Mouse (Mus musculus): ENCODE results near the gene Kctd20. TPM values are rescaled to one million over a fixed set of nuclear protein-coding genes. Genes with fewer than 3 reads are reported as not detected.

The Kctd20 gene
- polyA plus RNA-seq, 1 experiment from 2014 or later = 118 TPM

GRCm38 (mm10) chr17:29015638-29016037 lies 63.9 kb downstream of the Kctd20 start:
- WGBS = 16% methylated on average over 2 of the region's 2 CpGs
- no peaks in the 10 kb centered on the region for H3K9me3 ChIP-seq (ENCODE audit: control insufficient read depth, low read length)
- ATAC-seq (ENCODE audit: insufficient read depth, low FRiP score, low TSS enrichment) = no peak

GRCm38 (mm10) chr17:29016705-29017104 lies 65.0 kb downstream of the Kctd20 start:
- Histone ChIP-seq H3K36me3 (ENCODE audit: control insufficient read depth, insufficient read depth, low read length) (no peaks in the 10 kb centered on the region), H3K9me3 (ENCODE audit: control insufficient read depth, low read length) (no peaks in the 10 kb centered on the region), H3K27me3 (ENCODE audit: control insufficient read depth, insufficient read depth, low read length) (no peaks in the 10 kb centered on the region), H3K4me3 (ENCODE audit: low read depth, low read length) (no peak overlapping the region), H3K9ac (ENCODE audit: low read length) (no peak overlapping the region), H3K27ac (ENCODE audit: low read depth, low read length) (no peak overlapping the region), H3K4me2 (ENCODE audit: low read depth) (no peak overlapping the region), H3K4me1 (ENCODE audit: control insufficient read depth, insufficient read depth, low read length) (no peaks in the 10 kb centered on the region)
- DNase-seq (ENCODE audit: low spot score) = no peak
- WGBS = 86% methylated on average over 4 of the region's 4 CpGs
- no peak for ATAC-seq (ENCODE audit: insufficient read depth, low FRiP score, low TSS enrichment)

More at GRCm38 (mm10) chr17:29015638-29016037, 63.9 kb downstream of the Kctd20 start:
- no peaks in the 10 kb centered on the region for H3K4me1 ChIP-seq (ENCODE audit: control insufficient read depth, insufficient read depth, low read length)
- no peak overlapping the region for H3K4me2 ChIP-seq (ENCODE audit: low read depth)
- no peak overlapping the region for H3K27ac ChIP-seq (ENCODE audit: low read depth, low read length)
- DNase-seq (ENCODE audit: low spot score) = peak; percentile 48
- H3K27me3 ChIP-seq (ENCODE audit: control insufficient read depth, insufficient read depth, low read length) = no peaks in the 10 kb centered on the region
- H3K9ac ChIP-seq (ENCODE audit: low read length) = no peak overlapping the region
- no peaks in the 10 kb centered on the region for H3K36me3 ChIP-seq (ENCODE audit: control insufficient read depth, insufficient read depth, low read length)
- no peak overlapping the region for H3K4me3 ChIP-seq (ENCODE audit: low read depth, low read length)

GRCm38 (mm10) chr17:29018292-29018984 lies 66.7 kb downstream of the Kctd20 start:
- no peak overlapping the region for H3K27ac ChIP-seq (ENCODE audit: low read depth, low read length)
- DNase-seq (ENCODE audit: low spot score) = peak; percentile 38
- no peak overlapping the region for H3K9ac ChIP-seq (ENCODE audit: low read length)
- H3K4me3 ChIP-seq (ENCODE audit: low read depth, low read length) = no peak overlapping the region
- H3K9me3 ChIP-seq (ENCODE audit: control insufficient read depth, low read length) = no peaks in the 10 kb centered on the region
- no peaks in the 10 kb centered on the region for H3K27me3 ChIP-seq (ENCODE audit: control insufficient read depth, insufficient read depth, low read length)
- no peaks in the 10 kb centered on the region for H3K4me1 ChIP-seq (ENCODE audit: control insufficient read depth, insufficient read depth, low read length)
- no peak for ATAC-seq (ENCODE audit: insufficient read depth, low FRiP score, low TSS enrichment)
- no peak overlapping the region for H3K4me2 ChIP-seq (ENCODE audit: low read depth)
- 52% methylated on average over 11 of the region's 11 CpGs for WGBS
- no peaks in the 10 kb centered on the region for H3K36me3 ChIP-seq (ENCODE audit: control insufficient read depth, insufficient read depth, low read length)

Other genes with a start within 250 kb of the Kctd20 start
- 0.95 and 1.1 TPM in 2 replicates for gene AC170998.1, start 225.9 kb upstream of the Kctd20 start, polyA plus RNA-seq (2014; fragmentation: Nextera tagmentation; extraction: Ambion mirVana)
- gene Mapk13, start 182.7 kb upstream of the Kctd20 start, polyA plus RNA-seq (2014; fragmentation: Nextera tagmentation; extraction: Ambion mirVana) = 1.8 and 2.7 TPM in 2 replicates
- 9.0 and 9.3 TPM in 2 replicates for gene Brpf3, start 150.9 kb upstream of the Kctd20 start, polyA plus RNA-seq (2014; fragmentation: Nextera tagmentation; extraction: Ambion mirVana)
- gene Pnpla1, start 93.5 kb upstream of the Kctd20 start, polyA plus RNA-seq (2014; fragmentation: Nextera tagmentation; extraction: Ambion mirVana) = not detected in 2 replicates
- 0.15 and 0.23 TPM in 2 replicates for gene 4930539E08Rik, start 36.6 kb upstream of the Kctd20 start, polyA plus RNA-seq (2014; fragmentation: Nextera tagmentation; extraction: Ambion mirVana)
- not detected in 2 replicates for gene Pxt1, start 8.1 kb upstream of the Kctd20 start, polyA plus RNA-seq (2014; fragmentation: Nextera tagmentation; extraction: Ambion mirVana)
- gene Stk38, start 56.0 kb downstream of the Kctd20 start, polyA plus RNA-seq (2014; fragmentation: Nextera tagmentation; extraction: Ambion mirVana) = 141 and 145 TPM in 2 replicates
- 784 and 802 TPM in 2 replicates for gene Srsf3, start 80.7 kb downstream of the Kctd20 start, polyA plus RNA-seq (2014; fragmentation: Nextera tagmentation; extraction: Ambion mirVana)
- gene Cdkn1a, start 139.0 kb downstream of the Kctd20 start, polyA plus RNA-seq (2014; fragmentation: Nextera tagmentation; extraction: Ambion mirVana) = 35.0 and 45.3 TPM in 2 replicates
- 0.39 and 0.44 TPM in 2 replicates for gene Rab44, start 162.2 kb downstream of the Kctd20 start, polyA plus RNA-seq (2014; fragmentation: Nextera tagmentation; extraction: Ambion mirVana)

Data from neural tube, embryonic 11.5 days (tissue).